Mouse (Mus musculus): ENCODE results near the gene Cpb1.

The Cpb1 gene

DNA sequence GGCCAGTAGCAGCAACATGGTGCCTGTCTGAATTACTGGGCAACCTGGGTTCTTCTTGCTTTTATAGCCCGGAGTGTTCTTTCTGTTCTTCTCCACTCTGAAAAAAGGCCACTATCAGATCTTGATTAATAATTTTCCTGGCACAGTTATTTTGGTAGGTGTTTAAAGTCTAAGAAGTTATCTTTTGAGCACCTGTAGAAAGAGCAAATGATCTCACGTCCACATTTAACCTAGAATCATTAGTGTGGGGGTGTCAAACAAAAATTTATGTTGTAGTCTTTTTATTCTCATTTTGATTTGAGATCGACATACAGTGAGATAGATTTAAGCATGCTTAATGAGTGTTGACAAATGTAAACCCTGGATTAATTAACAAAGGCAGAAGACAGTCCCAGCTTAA is at the start of gene Cpb1:
TSS of gene Cpb1 (minus strand) at position 101 of the 400 bp plus-strand sequence.
- DNase-seq (ENCODE audit: low read depth, low spot score) = no peak

DNA sequence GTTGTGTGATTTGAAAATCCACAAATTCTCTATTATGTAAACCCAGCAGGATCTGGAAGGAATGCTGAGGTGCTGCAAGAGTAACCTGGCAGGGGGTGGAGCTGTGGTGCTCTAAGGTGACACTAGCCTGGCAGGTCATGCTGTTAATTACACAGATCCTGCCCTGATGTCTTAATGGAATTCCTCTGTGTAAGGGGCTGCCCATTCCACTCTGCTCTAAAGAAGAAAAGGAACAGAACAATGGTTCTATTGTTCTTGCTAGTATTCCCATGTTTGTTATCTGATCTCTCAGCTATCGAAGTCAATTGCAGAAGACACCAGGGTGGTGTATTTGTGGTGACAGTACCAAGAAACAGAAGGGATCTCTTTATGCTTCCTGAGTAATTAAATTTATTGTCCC is 41.7 kb upstream of the Cpb1 start:
- no peak for DNase-seq (ENCODE audit: low read depth, low spot score)

DNA sequence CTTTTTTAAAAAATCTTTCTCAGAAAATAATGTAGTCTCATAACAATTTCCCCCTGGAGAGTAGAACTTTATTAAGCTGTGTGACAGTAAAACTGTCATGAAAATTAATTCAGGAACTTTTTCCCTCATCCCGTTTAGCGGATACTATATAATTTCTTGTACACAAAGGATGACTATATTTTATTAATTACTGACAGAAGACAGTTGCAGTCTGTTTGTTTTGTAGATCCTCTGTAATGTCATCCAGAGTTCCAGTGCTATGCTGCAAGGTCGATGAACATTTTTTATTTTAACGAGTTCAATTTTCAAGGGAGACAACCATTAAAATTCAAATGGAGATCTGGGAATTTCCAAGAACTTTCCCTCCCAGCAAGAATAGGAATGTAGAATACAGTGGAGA is 33.6 kb upstream of the Cpb1 start:
- no peak for DNase-seq (ENCODE audit: low read depth, low spot score)

GRCm38 (mm10) chr3:20307256-20307655 is 31.7 kb upstream of the Cpb1 start:
- no peak for DNase-seq (ENCODE audit: low read depth, low spot score)

GRCm38 (mm10) chr3:20304758-20305352 is 29.3 kb upstream of the Cpb1 start:
- DNase-seq (ENCODE audit: low read depth, low spot score) = no peak

- DNase-seq (ENCODE audit: low read depth, low spot score) = no peak
Observed at GRCm38 (mm10) chr3:20295546-20295945, 20.0 kb upstream of the Cpb1 start.

GRCm38 (mm10) chr3:20294542-20295348 is 19.2 kb upstream of the Cpb1 start:
- no peak for DNase-seq (ENCODE audit: low read depth, low spot score)

DNA sequence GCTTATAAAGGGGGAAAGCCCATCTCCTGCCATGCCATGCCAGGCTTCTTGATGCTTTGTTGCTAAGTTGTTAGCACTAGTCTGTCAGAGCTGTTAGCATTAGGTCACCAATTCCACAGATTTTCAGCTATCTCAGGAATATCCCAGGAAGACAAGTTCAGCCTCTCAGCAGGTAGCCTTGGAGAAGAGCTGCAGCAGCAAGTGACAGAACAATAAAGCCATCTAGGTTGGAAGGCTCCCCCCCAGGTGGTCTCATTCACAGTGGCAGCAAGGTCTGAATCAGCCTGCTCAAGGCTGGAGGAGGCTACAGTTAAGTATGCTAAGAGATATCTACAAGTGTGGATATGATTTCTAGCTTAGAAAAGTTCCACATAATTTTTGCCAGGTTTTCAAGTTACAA is 15.8 kb upstream of the Cpb1 start:
- DNase-seq (ENCODE audit: low read depth, low spot score) = no peak

- DNase-seq (ENCODE audit: low read depth, low spot score) = no peak
Observed at GRCm38 (mm10) chr3:20288761-20289160, 13.2 kb upstream of the Cpb1 start.

GRCm38 (mm10) chr3:20281796-20282195 is 6.3 kb upstream of the Cpb1 start:
- no peak for DNase-seq (ENCODE audit: low read depth, low spot score)

DNA sequence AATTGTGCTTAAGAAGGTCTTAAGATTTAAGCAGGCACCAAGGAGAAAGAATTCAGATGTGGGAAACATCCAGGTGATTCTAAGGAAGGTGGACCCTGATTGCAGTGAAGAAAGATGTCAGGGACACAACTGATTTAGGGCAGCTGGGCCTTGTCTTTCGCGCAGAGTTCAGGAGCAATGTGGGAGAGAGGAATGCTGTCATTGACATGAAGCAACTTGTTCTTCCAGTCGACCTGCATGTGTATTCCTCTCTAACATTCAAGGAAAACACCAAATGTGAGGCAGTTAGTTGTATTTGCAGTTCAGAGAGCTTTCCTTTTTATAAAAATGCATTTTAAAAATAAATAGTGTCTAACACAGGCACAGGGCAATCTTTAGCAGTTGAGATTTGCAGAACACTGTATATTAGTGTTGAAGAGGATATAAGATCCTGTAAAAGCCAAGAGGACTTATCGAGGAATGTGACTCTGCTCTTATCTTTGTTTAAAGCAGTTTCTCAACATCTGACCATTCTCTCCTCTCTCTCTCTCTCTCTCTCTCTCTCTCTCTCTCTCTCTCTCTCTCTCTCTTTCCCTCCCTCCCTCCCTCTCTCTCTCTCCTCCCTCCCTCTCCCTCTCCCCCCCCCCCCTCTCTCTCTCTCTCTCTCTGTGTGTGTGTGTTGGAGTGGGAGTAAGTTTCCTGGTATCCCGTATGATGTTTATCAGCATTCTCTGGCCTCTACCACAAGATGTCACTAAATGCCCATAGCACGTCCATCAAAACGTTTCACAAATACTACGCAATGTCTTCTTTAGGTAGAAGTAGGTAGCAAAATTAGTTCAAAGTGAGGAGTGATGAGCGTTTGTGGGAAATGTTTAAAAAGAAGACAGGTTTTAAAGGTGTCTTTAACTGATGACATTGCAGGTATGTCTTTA is 20.7 kb downstream of the Cpb1 start:
- no peak for DNase-seq (ENCODE audit: low read depth, low spot score)

GRCm38 (mm10) chr3:20243913-20244312 is 31.6 kb downstream of the Cpb1 start:
- DNase-seq (ENCODE audit: low read depth, low spot score) = no peak

- no peak for DNase-seq (ENCODE audit: low read depth, low spot score)
Observed at GRCm38 (mm10) chr3:20242050-20242449, 33.5 kb downstream of the Cpb1 start, which contains the start of gene Cpa3. Gene Cpa3, minus strand, starts transcription at chr3:20242181.

DNA sequence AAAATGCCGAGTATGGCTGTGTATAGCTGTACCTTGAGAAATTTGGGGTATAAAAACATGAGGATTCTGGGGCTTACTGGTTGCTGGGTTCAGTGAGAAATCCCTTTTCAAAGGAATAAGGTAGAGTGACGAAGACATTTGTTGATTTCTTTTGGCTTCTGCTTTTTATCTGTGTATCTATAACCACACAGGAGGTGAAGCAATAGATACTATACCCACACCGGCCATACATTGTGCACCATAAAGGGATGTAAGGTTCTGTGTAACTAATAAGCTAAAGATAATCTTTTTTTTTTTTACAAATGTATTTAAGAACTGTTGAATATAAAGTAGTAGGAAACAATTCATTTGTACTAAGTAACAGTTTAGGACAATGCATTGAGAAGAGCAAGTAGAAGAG is 35.8 kb downstream of the Cpb1 start:
- DNase-seq (ENCODE audit: low read depth, low spot score) = no peak

DNA sequence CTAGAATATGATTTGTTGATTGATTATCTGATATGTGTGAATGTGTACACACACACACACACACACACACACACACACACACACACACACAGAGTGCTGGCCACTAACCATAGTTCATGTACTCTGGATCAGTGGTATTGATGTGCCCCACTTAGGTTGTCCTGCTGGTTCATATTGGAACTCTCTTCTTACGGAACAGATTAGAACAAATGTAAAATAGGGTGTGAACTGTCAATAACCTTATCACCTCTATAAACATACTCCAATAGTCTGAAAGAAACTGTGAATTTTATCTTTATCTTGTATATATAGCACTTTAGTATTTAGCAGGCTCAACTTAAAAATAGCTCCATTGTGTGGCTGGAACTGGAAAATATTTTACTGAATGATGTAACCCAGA is 38.6 kb downstream of the Cpb1 start:
- no peak for DNase-seq (ENCODE audit: low read depth, low spot score)

DNA sequence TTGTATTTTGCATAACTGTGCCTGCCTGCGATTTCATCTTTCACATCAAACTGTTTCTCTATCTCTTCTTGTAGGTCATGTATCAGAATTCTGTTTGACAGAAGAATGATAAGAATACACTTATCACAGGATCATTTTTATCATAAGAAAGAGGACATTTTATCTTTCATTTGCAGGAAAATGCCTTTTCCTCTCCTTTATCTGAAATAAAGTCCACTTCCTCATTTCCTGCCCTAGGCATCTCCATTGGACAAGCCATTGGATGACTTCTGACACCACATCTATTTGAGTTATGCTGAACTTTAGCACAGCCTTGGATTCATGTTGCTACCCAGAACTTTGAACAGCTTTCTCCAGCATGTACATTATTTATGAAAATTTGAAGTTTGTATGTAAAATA is 46.5 kb downstream of the Cpb1 start:
- no peak for DNase-seq (ENCODE audit: low read depth, low spot score)

DNA sequence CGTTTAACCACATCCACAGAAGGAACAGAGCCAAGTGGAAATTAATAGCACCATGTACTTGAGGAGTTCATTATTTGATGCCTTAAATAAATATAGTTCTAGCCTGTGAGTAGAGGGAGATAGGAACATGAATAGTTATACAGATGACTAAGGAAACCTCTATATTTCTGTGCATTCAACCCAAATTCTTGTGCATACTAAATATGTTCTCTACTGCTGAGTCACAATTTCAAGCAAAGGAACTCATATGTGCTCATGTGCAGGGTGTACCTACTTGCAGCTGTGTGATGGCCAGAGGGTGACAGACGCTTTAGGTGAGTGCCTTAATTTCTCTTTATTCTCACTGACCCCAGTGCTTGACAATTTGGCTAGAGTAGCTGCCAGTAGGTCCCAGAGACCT is 50.1 kb downstream of the Cpb1 start:
- DNase-seq (ENCODE audit: low read depth, low spot score) = no peak

GRCm38 (mm10) chr3:20222926-20223698 is 52.4 kb downstream of the Cpb1 start:
- DNase-seq (ENCODE audit: low read depth, low spot score) = no peak

GRCm38 (mm10) chr3:20222136-20222535 is 53.4 kb downstream of the Cpb1 start:
- no peak for DNase-seq (ENCODE audit: low read depth, low spot score)

- peak; percentile 8 for DNase-seq (ENCODE audit: low read depth, low spot score)
Observed at GRCm38 (mm10) chr3:20198869-20199268, 76.7 kb downstream of the Cpb1 start.
